Mouse (Mus musculus) mesoderm, embryonic 11.5 days (tissue): ENCODE results near the gene Gm20388.

ENCODE experiments used
- DNase-seq: peaks from one replicate; pipeline ENCODE4 v3.0.0-alpha.2; 2012; ENCODE audit warnings: low read depth, low spot score

Gene Gm20388

GRCm38 (mm10) chr8:122431694-122432442 is 2521.2 kb downstream of the Gm20388 start:
- no peak for DNase-seq

GRCm38 (mm10) chr8:122432443-122433268 is 2522.0 kb downstream of the Gm20388 start, which contains the start of gene Cyba:
Gene Cyba (minus strand): TSS chr8:122432930.
- peak; percentile 64 for DNase-seq

GRCm38 (mm10) chr8:122433269-122433905 is 2522.7 kb downstream of the Gm20388 start:
- no peak for DNase-seq

- DNase-seq: no peak
Measured at GRCm38 (mm10) chr8:122435375-122435774, 2524.7 kb downstream of the Gm20388 start.

GRCm38 (mm10) chr8:122436146-122436545 is 2525.5 kb downstream of the Gm20388 start:
- DNase-seq: no peak

- no peak for DNase-seq
Measured at GRCm38 (mm10) chr8:122436586-122437125, 2526.0 kb downstream of the Gm20388 start.

GRCm38 (mm10) chr8:122437708-122438331 is 2527.2 kb downstream of the Gm20388 start:
- DNase-seq: no peak

GRCm38 (mm10) chr8:122439336-122439735 is 2528.7 kb downstream of the Gm20388 start:
- no peak for DNase-seq

- DNase-seq: no peak
Measured at GRCm38 (mm10) chr8:122441326-122441725, 2530.7 kb downstream of the Gm20388 start.

GRCm38 (mm10) chr8:122442356-122442755 is 2531.7 kb downstream of the Gm20388 start:
- no peak for DNase-seq

- no peak for DNase-seq
Measured at GRCm38 (mm10) chr8:122442781-122443180, 2532.1 kb downstream of the Gm20388 start.

- DNase-seq: peak; percentile 100
Measured at GRCm38 (mm10) chr8:122443262-122444006, 2532.8 kb downstream of the Gm20388 start, which contains the start of gene Mvd. Gene Mvd (minus strand): TSS chr8:122443422.

- peak; percentile 60 for DNase-seq
Measured at GRCm38 (mm10) chr8:122444058-122444748, 2533.6 kb downstream of the Gm20388 start.

- DNase-seq: no peak
Measured at GRCm38 (mm10) chr8:122445203-122445602, 2534.6 kb downstream of the Gm20388 start.

- no peak for DNase-seq
Measured at GRCm38 (mm10) chr8:122451161-122451703, 2540.6 kb downstream of the Gm20388 start.

- DNase-seq: no peak
Measured at GRCm38 (mm10) chr8:122452154-122452553, 2541.5 kb downstream of the Gm20388 start.

- no peak for DNase-seq
Measured at GRCm38 (mm10) chr8:122454409-122454808, 2543.8 kb downstream of the Gm20388 start.

GRCm38 (mm10) chr8:122457171-122457570 is 2546.5 kb downstream of the Gm20388 start:
- no peak for DNase-seq

GRCm38 (mm10) chr8:122459218-122459900 is 2548.7 kb downstream of the Gm20388 start:
- DNase-seq: no peak
